Mouse (Mus musculus): ENCODE data around the gene Plac8.
A peak's percentile ranks its signal among the peaks of the same experiment; 100 is the strongest.

The Plac8 gene

DNA sequence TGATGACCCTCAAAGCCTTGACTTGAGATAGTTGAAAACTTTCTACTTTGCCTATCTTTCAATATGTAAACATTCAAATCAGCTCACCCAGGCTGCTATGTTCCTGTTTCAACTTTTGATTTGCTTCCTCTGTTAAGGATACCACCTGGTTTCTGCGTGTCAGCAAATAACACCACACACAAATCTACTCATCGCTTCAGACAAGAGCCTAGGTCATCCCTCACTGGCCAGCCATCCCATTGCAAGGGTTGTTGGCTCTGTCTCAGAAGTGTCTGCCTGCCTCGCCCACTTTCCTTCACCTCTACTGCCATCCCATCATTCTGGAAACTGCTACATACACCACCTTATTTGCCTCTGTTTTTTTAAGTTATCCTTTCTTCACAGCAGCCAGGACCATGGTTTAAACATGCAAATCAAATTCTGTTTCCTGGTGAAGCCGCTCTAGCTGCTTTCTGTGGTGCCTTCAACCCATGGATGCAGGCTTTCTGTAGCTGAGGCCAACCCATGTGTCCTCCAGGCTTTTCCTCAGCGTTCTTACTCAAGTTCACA, 6.9 kb upstream of the Plac8 start:
- DNase-seq: no peak

DNA sequence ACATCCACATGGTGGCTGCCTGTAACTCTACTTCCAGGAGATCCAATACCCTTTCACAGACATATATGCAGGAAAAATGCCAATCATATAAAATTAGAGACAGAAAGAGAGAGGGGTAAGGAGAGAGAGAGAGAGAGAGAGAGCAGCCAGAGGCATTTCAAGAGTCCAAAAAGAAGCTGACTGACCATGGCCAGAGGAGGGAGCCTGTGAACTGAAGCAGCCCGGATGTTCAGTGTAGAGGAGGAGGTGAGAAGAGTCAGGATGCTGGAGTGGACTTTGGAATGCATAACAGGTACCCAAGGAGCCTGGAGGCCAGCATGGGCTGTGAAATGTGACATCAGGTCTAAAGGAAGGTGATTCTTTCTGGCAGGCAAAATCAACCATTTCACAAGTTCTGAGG, 2.7 kb upstream of the Plac8 start:
- no peak for DNase-seq

- DNase-seq: no peak
Measured at GRCm38 (mm10) chr5:100573256-100573655, 1.2 kb upstream of the Plac8 start.

DNA sequence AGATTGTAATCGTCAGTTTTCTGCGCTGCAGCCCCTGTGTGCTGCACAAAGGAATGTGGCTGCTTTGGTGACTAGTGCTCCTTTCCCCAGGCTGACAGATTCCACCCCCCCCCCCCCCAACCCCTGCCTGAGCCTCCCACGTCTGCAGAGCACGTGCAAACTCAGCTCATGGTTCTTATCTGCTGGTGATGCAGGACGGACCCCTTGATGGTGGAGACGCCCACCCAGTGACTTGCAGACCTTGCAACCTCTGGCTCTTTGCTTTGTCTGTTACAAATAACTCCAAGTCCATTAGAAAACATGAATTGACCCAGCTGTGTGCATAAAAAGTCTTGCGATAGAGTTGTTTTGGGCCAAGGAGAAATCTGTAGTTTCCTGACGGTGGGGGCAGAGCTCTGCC, 1.3 kb downstream of the Plac8 start:
- peak; percentile 47 for DNase-seq

- no peak for DNase-seq
Measured at GRCm38 (mm10) chr5:100569997-100570595, 1.9 kb downstream of the Plac8 start.

- DNase-seq: no peak
Measured at GRCm38 (mm10) chr5:100569250-100569934, 2.7 kb downstream of the Plac8 start.

DNA sequence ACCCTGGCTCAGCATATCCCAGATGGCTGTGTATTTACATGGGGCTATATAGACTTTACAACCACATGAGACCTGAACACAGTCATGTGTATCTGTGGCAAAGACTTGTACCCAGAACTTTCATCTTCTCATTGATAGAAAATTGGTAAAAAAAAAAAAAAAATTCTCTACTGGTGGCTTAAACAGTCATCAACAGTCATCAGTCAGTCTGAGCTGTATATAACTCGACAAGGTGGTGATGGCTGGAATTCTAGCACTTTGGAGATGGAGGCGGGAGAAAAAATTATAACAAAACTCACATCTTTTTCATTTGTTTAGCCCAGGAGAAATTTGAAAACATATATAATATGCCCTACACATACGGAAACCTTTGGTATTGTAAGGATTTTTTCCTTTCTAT, 3.2 kb downstream of the Plac8 start:
- no peak for DNase-seq

DNA sequence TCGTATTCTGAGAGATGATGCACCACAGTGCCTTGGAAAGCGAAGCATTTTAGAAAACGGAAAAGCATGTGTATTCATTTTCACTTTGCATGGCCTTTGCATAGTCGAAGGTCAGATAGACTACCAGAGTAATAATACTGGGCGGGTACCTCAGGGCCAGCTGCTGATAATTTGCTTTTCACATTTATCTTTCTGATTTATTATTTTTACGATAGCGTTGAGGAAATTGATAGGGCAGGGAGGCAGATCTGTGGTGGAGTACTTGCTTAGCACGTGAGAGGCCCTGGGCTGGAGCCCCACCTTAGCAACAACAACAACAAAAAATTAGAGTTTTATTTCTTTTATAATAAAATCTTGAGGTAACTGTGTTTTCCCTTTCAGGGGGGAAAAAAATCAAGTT, 3.9 kb downstream of the Plac8 start:
- DNase-seq: no peak

- peak; percentile 61 for DNase-seq
Measured at GRCm38 (mm10) chr5:100567258-100568032, 4.6 kb downstream of the Plac8 start.

GRCm38 (mm10) chr5:100566798-100567197, 5.2 kb downstream of the Plac8 start:
- peak; percentile 29 for DNase-seq

- DNase-seq: no peak
Measured at GRCm38 (mm10) chr5:100562702-100563101, 9.3 kb downstream of the Plac8 start.

DNA sequence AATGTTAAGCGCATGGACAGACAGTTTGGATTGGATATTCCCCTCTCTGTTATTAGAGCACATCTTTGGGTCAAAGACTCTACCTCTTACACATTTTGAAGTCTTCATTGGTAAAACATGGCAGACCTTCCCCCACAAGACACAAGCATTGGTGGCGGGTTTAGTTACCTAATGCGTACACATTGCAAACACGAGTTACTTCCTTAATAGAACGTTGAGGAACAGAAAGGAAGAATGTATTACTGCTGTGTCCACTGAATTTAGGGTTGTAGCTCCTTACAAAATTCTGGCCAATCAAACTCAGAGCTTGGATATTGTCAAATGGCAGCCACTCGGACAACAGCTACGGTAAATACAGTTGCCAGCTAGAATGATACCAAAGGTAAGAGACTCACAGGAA, 12.7 kb downstream of the Plac8 start:
- DNase-seq: no peak

GRCm38 (mm10) chr5:100558783-100559182, 13.3 kb downstream of the Plac8 start:
- DNase-seq: no peak

DNA sequence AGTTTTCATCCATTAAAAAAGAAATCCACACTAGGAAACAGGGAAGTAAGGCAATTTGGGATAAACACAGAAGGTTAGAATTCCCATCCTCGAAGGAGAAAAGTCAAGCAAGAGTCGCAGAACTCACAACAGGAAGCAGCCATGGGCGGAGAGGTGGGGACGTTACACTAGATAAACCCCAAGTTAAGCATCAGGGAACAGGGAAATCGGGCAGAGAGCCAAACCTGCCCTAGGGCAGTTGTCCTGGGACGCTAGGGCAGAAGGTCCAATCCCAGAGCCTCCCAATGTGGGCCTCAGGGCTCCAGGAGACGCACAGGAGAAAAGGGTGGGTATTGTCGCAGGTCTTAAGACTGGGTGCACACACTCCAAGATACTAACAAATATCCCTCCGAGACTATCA, 14.5 kb downstream of the Plac8 start:
- DNase-seq: peak; percentile 58

DNA sequence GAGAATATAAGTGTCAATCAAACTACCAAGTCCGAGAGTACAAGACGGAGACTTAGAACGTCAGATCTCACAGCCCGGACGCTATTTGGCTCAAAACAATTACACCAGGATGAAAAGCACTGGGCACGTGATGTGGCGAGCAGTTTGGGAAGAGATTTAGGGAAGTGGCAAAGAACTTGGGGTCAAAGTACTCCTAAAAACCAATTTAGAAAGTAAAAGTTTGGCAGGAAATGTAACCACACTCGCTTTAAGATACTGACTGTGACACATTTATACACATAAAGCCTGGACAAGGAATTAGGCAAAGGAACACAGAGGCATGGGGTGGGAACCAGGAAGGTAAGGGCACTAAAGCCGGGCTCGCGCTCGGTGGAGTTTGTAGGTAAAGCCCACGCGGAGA, 15.0 kb downstream of the Plac8 start:
- DNase-seq: no peak

- DNase-seq: no peak
Measured at GRCm38 (mm10) chr5:100553426-100553825, 18.6 kb downstream of the Plac8 start.

GRCm38 (mm10) chr5:100551952-100552351, 20.1 kb downstream of the Plac8 start:
- no peak for DNase-seq

DNA sequence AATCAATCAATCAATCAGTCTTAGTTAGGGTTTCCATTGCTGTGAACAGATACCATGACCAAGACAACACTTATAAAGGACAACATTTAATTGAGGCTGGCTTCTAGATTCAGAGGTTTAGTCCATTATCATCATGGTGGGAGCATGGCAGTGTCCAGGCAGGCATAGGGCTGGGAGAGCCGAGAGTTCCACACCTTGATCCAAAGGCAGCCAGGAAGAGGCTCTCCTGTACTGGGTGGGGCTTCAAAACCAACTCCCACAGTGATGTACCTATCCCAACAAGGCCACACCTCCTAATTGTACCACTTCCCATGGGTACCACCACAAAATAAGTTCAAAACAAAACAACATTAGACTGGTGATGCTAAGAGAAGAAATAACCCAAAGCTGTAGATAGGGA, 21.9 kb downstream of the Plac8 start:
- DNase-seq: no peak

- DNase-seq: no peak
Measured at GRCm38 (mm10) chr5:100549311-100549710, 22.7 kb downstream of the Plac8 start.

DNA sequence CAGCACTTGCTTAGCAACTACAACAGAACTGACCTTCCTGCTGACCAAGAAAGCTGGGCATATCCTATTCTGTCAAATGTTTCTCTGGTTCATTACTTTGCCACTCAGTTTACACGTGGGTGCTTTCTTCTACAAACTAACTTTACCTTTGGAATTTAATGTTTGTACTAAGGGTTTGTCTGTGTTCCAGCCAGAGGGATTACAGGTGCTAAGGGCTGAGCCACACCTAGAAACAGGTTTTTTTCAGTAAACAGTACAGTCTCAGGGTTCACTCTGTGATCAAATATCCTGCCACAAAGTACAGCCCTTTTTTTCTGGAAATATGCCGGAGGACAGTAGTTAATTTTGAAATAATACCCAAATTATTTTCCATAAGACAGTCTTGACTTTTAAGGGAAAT, 23.8 kb downstream of the Plac8 start:
- no peak for DNase-seq

- peak; percentile 56 for DNase-seq
Measured at GRCm38 (mm10) chr5:100546294-100547080, 25.6 kb downstream of the Plac8 start.

GRCm38 (mm10) chr5:100536638-100537037, 35.4 kb downstream of the Plac8 start:
- peak; percentile 37 for DNase-seq

GRCm38 (mm10) chr5:100535826-100536225, 36.2 kb downstream of the Plac8 start:
- no peak for DNase-seq
